Mouse (Mus musculus): ENCODE results near the gene Bzw1.

DNA sequence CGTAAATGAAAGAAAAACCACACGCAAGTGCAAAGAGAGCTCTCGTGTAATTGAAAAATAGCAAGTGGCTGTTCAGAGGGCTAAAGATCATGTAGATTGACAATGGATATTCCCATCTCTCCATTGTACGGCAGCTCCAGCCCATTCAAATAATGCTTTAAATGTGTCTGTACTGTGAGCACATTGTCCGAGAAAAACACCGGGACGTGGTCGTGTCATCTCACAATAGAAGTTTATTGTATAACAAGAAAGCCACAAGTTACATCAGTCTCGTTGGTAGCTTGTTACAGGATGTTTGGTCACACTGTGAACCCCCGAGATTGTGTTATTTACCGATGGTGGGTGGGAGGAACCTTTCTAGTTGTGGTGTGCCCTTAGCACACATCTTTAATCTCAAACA lies 53.2 kb downstream of the Bzw1 start:
- TF ChIP-seq EP300 (IDR thresholded peaks at IDR 0.05; ENCODE audit: low read depth) (no peak), CTCF (IDR thresholded peaks at IDR 0.05; ENCODE audit: low read depth) (no peak)

Measured in liver, postnatal 0 days (tissue).